Mouse (Mus musculus): ENCODE results near the gene Ybx2. TPM values are rescaled to one million over a fixed set of nuclear protein-coding genes. Genes with fewer than 3 reads are reported as not detected.
A peak's percentile ranks its signal among the peaks of the same experiment; 100 is the strongest.

The Ybx2 gene
- polyA plus RNA-seq, 1 experiment, result 0.02 TPM

GRCm38 (mm10) chr11:69917379-69917948 lies 18.1 kb upstream of the Ybx2 start:
- Histone ChIP-seq H3ac (ENCODE audit: control insufficient read depth, insufficient read length, low read depth) (no peak overlapping the region), H3K27me3 (ENCODE audit: control insufficient read depth, insufficient read depth, insufficient read length) (no peaks in the 10 kb centered on the region), H3K4me3 (ENCODE audit: insufficient read depth, poor library complexity, severe bottlenecking) (no peak overlapping the region), H3K36me3 (ENCODE audit: control insufficient read depth, insufficient read depth) (peaks cover 69% of the 10 kb centered on the region), H3K79me2 (ENCODE audit: control insufficient read depth, insufficient read depth) (peaks cover 77% of the 10 kb centered on the region), H3K79me3 (ENCODE audit: low read depth) (peaks cover 50% of the 10 kb centered on the region)
- TF ChIP-seq MYOD1 (IDR thresholded peaks at IDR 0.05; ENCODE audit: control insufficient read depth, insufficient read length, low read depth) (no peak), CTCF (IDR thresholded peaks at IDR 0.05; ENCODE audit: control insufficient read depth, insufficient read depth, insufficient read length) (no peak), FOSL1 (IDR thresholded peaks at IDR 0.05; ENCODE audit: insufficient read depth, low read length, poor library complexity, severe bottlenecking) (no peak), MAX (IDR thresholded peaks at IDR 0.05) (no peak)

GRCm38 (mm10) chr11:69918118-69918517 lies 17.5 kb upstream of the Ybx2 start:
- no peak for TF ChIP-seq MYOD1 (IDR thresholded peaks at IDR 0.05; ENCODE audit: control insufficient read depth, insufficient read length, low read depth)
- TF ChIP-seq MAX (IDR thresholded peaks at IDR 0.05), result no peak
- TF ChIP-seq CTCF (IDR thresholded peaks at IDR 0.05; ENCODE audit: control insufficient read depth, insufficient read depth, insufficient read length), result no peak
- no peak for TF ChIP-seq CEBPB (IDR thresholded peaks at IDR 0.05; ENCODE audit: low read depth)
- TF ChIP-seq FOSL1 (IDR thresholded peaks at IDR 0.05; ENCODE audit: insufficient read depth, low read length, poor library complexity, severe bottlenecking), result no peak
- no peak for TF ChIP-seq USF1 (IDR thresholded peaks at IDR 0.05; ENCODE audit: low read depth)
- no peak for TF ChIP-seq MYOG (IDR thresholded peaks at IDR 0.05; ENCODE audit: control insufficient read depth, extremely low read depth, insufficient read length)
- H3K79me3 ChIP-seq (ENCODE audit: low read depth), result peaks cover 50% of the 10 kb centered on the region
- no peak overlapping the region for H3K4me3 ChIP-seq (ENCODE audit: insufficient read depth, poor library complexity, severe bottlenecking)

GRCm38 (mm10) chr11:69919053-69919452 lies 16.5 kb upstream of the Ybx2 start:
- Histone ChIP-seq H3K27me3 (ENCODE audit: control insufficient read depth, insufficient read depth, insufficient read length) (no peaks in the 10 kb centered on the region), H3K36me3 (ENCODE audit: control insufficient read depth, insufficient read depth) (peaks cover 58% of the 10 kb centered on the region), H3K4me3 (ENCODE audit: insufficient read depth, poor library complexity, severe bottlenecking) (peak overlapping the region; percentile 100), H3K79me2 (ENCODE audit: control insufficient read depth, insufficient read depth) (peaks cover 77% of the 10 kb centered on the region), H3ac (ENCODE audit: control insufficient read depth, insufficient read length, low read depth) (peak overlapping the region; percentile 42), H3K79me3 (ENCODE audit: low read depth) (peaks cover 50% of the 10 kb centered on the region)
- TF ChIP-seq MYOD1 (IDR thresholded peaks at IDR 0.05; ENCODE audit: control insufficient read depth, insufficient read length, low read depth), result no peak
- no peak for TF ChIP-seq MAX (IDR thresholded peaks at IDR 0.05)
- TF ChIP-seq FOSL1 (IDR thresholded peaks at IDR 0.05; ENCODE audit: insufficient read depth, low read length, poor library complexity, severe bottlenecking), result no peak
- no peak for TF ChIP-seq CTCF (IDR thresholded peaks at IDR 0.05; ENCODE audit: control insufficient read depth, insufficient read depth, insufficient read length)
- TF ChIP-seq MYOG (IDR thresholded peaks at IDR 0.05; ENCODE audit: control insufficient read depth, extremely low read depth, insufficient read length), result no peak
- TF ChIP-seq USF1 (IDR thresholded peaks at IDR 0.05; ENCODE audit: low read depth), result no peak
- no peak for TF ChIP-seq CEBPB (IDR thresholded peaks at IDR 0.05; ENCODE audit: low read depth)

More at GRCm38 (mm10) chr11:69918118-69918517, 17.5 kb upstream of the Ybx2 start:
- Histone ChIP-seq H3ac (ENCODE audit: control insufficient read depth, insufficient read length, low read depth) (no peak overlapping the region), H3K36me3 (ENCODE audit: control insufficient read depth, insufficient read depth) (peaks cover 63% of the 10 kb centered on the region), H3K79me2 (ENCODE audit: control insufficient read depth, insufficient read depth) (peaks cover 78% of the 10 kb centered on the region), H3K27me3 (ENCODE audit: control insufficient read depth, insufficient read depth, insufficient read length) (no peaks in the 10 kb centered on the region)

- Histone ChIP-seq H3K79me3 (ENCODE audit: low read depth) (peaks cover 50% of the 10 kb centered on the region), H3K36me3 (ENCODE audit: control insufficient read depth, insufficient read depth) (peaks cover 54% of the 10 kb centered on the region), H3K4me3 (ENCODE audit: insufficient read depth, poor library complexity, severe bottlenecking) (peak overlapping the region; percentile 100), H3K79me2 (ENCODE audit: control insufficient read depth, insufficient read depth) (peaks cover 70% of the 10 kb centered on the region), H3K27me3 (ENCODE audit: control insufficient read depth, insufficient read depth, insufficient read length) (no peaks in the 10 kb centered on the region), H3ac (ENCODE audit: control insufficient read depth, insufficient read length, low read depth) (peak overlapping the region; percentile 98)
- TF ChIP-seq CEBPB (IDR thresholded peaks at IDR 0.05; ENCODE audit: low read depth) (no peak), MAX (IDR thresholded peaks at IDR 0.05) (peak; percentile 72)
These were observed 15.8 kb upstream of the Ybx2 start for GRCm38 (mm10) chr11:69919661-69920265.

- peak overlapping the region; percentile 98 for H3ac ChIP-seq (ENCODE audit: control insufficient read depth, insufficient read length, low read depth)
- peak overlapping the region; percentile 100 for H3K4me3 ChIP-seq (ENCODE audit: insufficient read depth, poor library complexity, severe bottlenecking)
- no peaks in the 10 kb centered on the region for H3K27me3 ChIP-seq (ENCODE audit: control insufficient read depth, insufficient read depth, insufficient read length)
- peaks cover 50% of the 10 kb centered on the region for H3K79me3 ChIP-seq (ENCODE audit: low read depth)
- peaks cover 47% of the 10 kb centered on the region for H3K36me3 ChIP-seq (ENCODE audit: control insufficient read depth, insufficient read depth)
- peak; percentile 79 for TF ChIP-seq MAX (IDR thresholded peaks at IDR 0.05)
- no peak for TF ChIP-seq MYOG (IDR thresholded peaks at IDR 0.05; ENCODE audit: control insufficient read depth, extremely low read depth, insufficient read length)
- peaks cover 63% of the 10 kb centered on the region for H3K79me2 ChIP-seq (ENCODE audit: control insufficient read depth, insufficient read depth)
These were observed 15.1 kb upstream of the Ybx2 start for GRCm38 (mm10) chr11:69920266-69921031.
